9 mouse cellular contexts compared by ENCODE assay signal in genomic region chr11:8496686-8497085, GRCm38 (mm10).
A peak's percentile ranks its signal among the peaks of the same experiment; 100 is the strongest.
DNase-seq lines count a peak whose midpoint lies in the region; ATAC-seq lines count a peak whose summit lies in the region.
"Had no signal": no experiment of that assay in that cellular context is flagged by ENCODE, and none has a peak within 500 bp of the region (broad histone marks: within the 10 kb centered on the region; RNA-seq: fewer than 3 reads in every experiment).

No protein-coding gene starts in this region.

- no peak for DNase-seq in hindbrain, embryonic 11.5 days (ENCODE audit: low spot score)
- peak; percentile 51 for DNase-seq in Muller cell, postnatal 12 days (ENCODE audit: inconsistent ontology term)
- peak; percentile 61 to 63 for DNase-seq in heart, postnatal 36 days
- no peak for DNase-seq in thymus, postnatal 14 days

- no peaks in the 10 kb centered on the region for H3K9me3 ChIP-seq in hindbrain, embryonic 16.5 days (ENCODE audit: control insufficient read depth, low read length)
- no peaks in the 10 kb centered on the region for H3K9me3 ChIP-seq in hindbrain, embryonic 11.5 days (ENCODE audit: control insufficient read depth, low read length)
- H3K9me3 ChIP-seq in forebrain, embryonic 16.5 days (ENCODE audit: control insufficient read depth, low read length): no peaks in the 10 kb centered on the region
- no peaks in the 10 kb centered on the region for H3K9me3 ChIP-seq in lung, embryonic 15.5 days
- H3K9me3 ChIP-seq: neural tube, embryonic 12.5 days had no signal

- no peaks in the 10 kb centered on the region for H3K36me3 ChIP-seq in hindbrain, embryonic 16.5 days (ENCODE audit: control insufficient read depth, insufficient read depth, low read length)
- H3K36me3 ChIP-seq in hindbrain, embryonic 11.5 days (ENCODE audit: control insufficient read depth, insufficient read depth, low read length): no peaks in the 10 kb centered on the region
- H3K36me3 ChIP-seq in forebrain, embryonic 16.5 days (ENCODE audit: control insufficient read depth, insufficient read depth): no peaks in the 10 kb centered on the region
- peaks cover 15% of the 10 kb centered on the region for H3K36me3 ChIP-seq in lung, embryonic 15.5 days

- peak overlapping the region; percentile 40; the same call in 1 of the 2 replicates for H3K27ac ChIP-seq in hindbrain, embryonic 16.5 days (ENCODE audit: low read depth, low read length)
- H3K27ac ChIP-seq in hindbrain, embryonic 11.5 days (ENCODE audit: low read depth, low read length): no peak overlapping the region
- H3K27ac ChIP-seq in forebrain, embryonic 16.5 days (ENCODE audit: low read length): no peak overlapping the region
- peak overlapping the region; percentile 84 for H3K27ac ChIP-seq in lung, embryonic 15.5 days
- H3K27ac ChIP-seq: neural tube, embryonic 12.5 days had no signal

- H3K4me3 ChIP-seq in hindbrain, embryonic 16.5 days (ENCODE audit: low read length): no peak overlapping the region
- no peak overlapping the region for H3K4me3 ChIP-seq in hindbrain, embryonic 11.5 days (ENCODE audit: low read depth, low read length)
- no peak overlapping the region for H3K4me3 ChIP-seq in forebrain, embryonic 16.5 days (replicated peaks; ENCODE audit: low read length)
- H3K4me3 ChIP-seq in lung, embryonic 15.5 days: no peak overlapping the region
- H3K4me3 ChIP-seq: neural tube, embryonic 12.5 days had no signal

- H3K4me2 ChIP-seq in hindbrain, embryonic 16.5 days (ENCODE audit: low read length): no peak overlapping the region
- no peak overlapping the region for H3K4me2 ChIP-seq in hindbrain, embryonic 11.5 days (replicated peaks; ENCODE audit: low read depth, low read length)
- no peak overlapping the region for H3K4me2 ChIP-seq in forebrain, embryonic 16.5 days (ENCODE audit: low read length)
- H3K4me2 ChIP-seq in lung, embryonic 15.5 days: no peak overlapping the region
- H3K4me2 ChIP-seq: neural tube, embryonic 12.5 days had no signal

- intact Hi-C loops in heart, postnatal 36 days (cut with DNase I): no loop called here

- H3K9ac ChIP-seq in hindbrain, embryonic 16.5 days (ENCODE audit: low read depth, low read length): no peak overlapping the region
- H3K9ac ChIP-seq in hindbrain, embryonic 11.5 days (ENCODE audit: low read depth, low read length): no peak overlapping the region
- H3K9ac ChIP-seq in forebrain, embryonic 16.5 days (replicated peaks; ENCODE audit: low read depth, low read length): no peak overlapping the region
- H3K9ac ChIP-seq in lung, embryonic 15.5 days: no peak overlapping the region
- H3K9ac ChIP-seq: neural tube, embryonic 12.5 days had no signal

- peak; percentile 51 for ATAC-seq in hindbrain, embryonic 16.5 days
- no peak for ATAC-seq in hindbrain, embryonic 11.5 days (ENCODE audit: low FRiP score)
- ATAC-seq in forebrain, embryonic 16.5 days: peak; percentile 29; the same call in 1 of the 2 replicates
- peak; percentile 74 for ATAC-seq in lung, embryonic 15.5 days (ENCODE audit: borderline replicate concordance, extremely low read depth, low FRiP score, low TSS enrichment)
- no peak for ATAC-seq in erythroid progenitor cell, adult 5-6 weeks (replicated peaks; ENCODE audit: low FRiP score, poor library complexity, severe bottlenecking)

- no peaks in the 10 kb centered on the region for H3K27me3 ChIP-seq in hindbrain, embryonic 16.5 days (replicated peaks; ENCODE audit: control insufficient read depth, insufficient read depth, low read length)
- no peaks in the 10 kb centered on the region for H3K27me3 ChIP-seq in hindbrain, embryonic 11.5 days (ENCODE audit: control insufficient read depth, insufficient read depth, low read length)
- no peaks in the 10 kb centered on the region for H3K27me3 ChIP-seq in forebrain, embryonic 16.5 days (replicated peaks; ENCODE audit: control insufficient read depth, insufficient read depth, low read length)
- H3K27me3 ChIP-seq in lung, embryonic 15.5 days: no peaks in the 10 kb centered on the region
- H3K27me3 ChIP-seq: neural tube, embryonic 12.5 days had no signal

- WGBS in hindbrain, embryonic 16.5 days: 57% methylated on average over 5 of the region's 5 CpGs
- 69% methylated on average over 5 of the region's 5 CpGs for WGBS in hindbrain, embryonic 11.5 days
- WGBS in forebrain, embryonic 16.5 days: 56% methylated on average over 5 of the region's 5 CpGs
- 15% methylated on average over 5 of the region's 5 CpGs for WGBS in lung, embryonic 15.5 days

- H3K4me1 ChIP-seq in hindbrain, embryonic 16.5 days (ENCODE audit: control insufficient read depth, insufficient read depth, low read depth, low read length): peaks cover 11% of the 10 kb centered on the region
- no peaks in the 10 kb centered on the region for H3K4me1 ChIP-seq in hindbrain, embryonic 11.5 days (replicated peaks; ENCODE audit: control insufficient read depth, insufficient read depth, low read length)
- H3K4me1 ChIP-seq in forebrain, embryonic 16.5 days (replicated peaks; ENCODE audit: control insufficient read depth, insufficient read depth, low read length): peaks cover 13% of the 10 kb centered on the region
- H3K4me1 ChIP-seq in lung, embryonic 15.5 days: peaks cover 68% of the 10 kb centered on the region
- H3K4me1 ChIP-seq: neural tube, embryonic 12.5 days had no signal

Comparison
In these comparisons a context has a peak if more than half of its experiments do, and no peak if none do; other contexts are left out.
1. ATAC-seq: peak in hindbrain, embryonic 16.5 days (single experiment), forebrain, embryonic 16.5 days (single experiment) and lung, embryonic 15.5 days (single experiment); none in hindbrain, embryonic 11.5 days (single experiment) and erythroid progenitor cell, adult 5-6 weeks (single experiment).
2. H3K27ac ChIP-seq: peak in hindbrain, embryonic 16.5 days (single experiment) and lung, embryonic 15.5 days (single experiment); none in hindbrain, embryonic 11.5 days (single experiment) and forebrain, embryonic 16.5 days (single experiment).
3. DNase-seq: peak in Muller cell, postnatal 12 days (single experiment) and heart, postnatal 36 days (2 of 2); none in hindbrain, embryonic 11.5 days (single experiment) and thymus, postnatal 14 days (single experiment).